Mouse (Mus musculus) erythroid progenitor cell, adult 5-6 weeks (primary cell): ENCODE measurements around the gene Rasgrp2. TPM values are rescaled to one million over a fixed set of nuclear protein-coding genes. Genes with fewer than 3 reads are reported as not detected.

Experiments
- ATAC-seq: replicated peaks from 2 replicates; pipeline ENCODE4 v1.8.0; 2016; ENCODE audit warnings: moderate number of reproducible peaks, mild to moderate bottlenecking, moderate TSS enrichment, inconsistent platforms; ENCODE audit not compliant: poor library complexity, low FRiP score, severe bottlenecking
- total RNA-seq, 2 experiments: library from RNA; stranded (forward) in 1 of 2; stranded (reverse) in 1 of 2; fragments of 150-400 nt in 1 of 2; fragments of 186-747, 209-891 nt in 1 of 2; gene quantifications; 2 replicates each; pipeline versions ENCODE4 v1.2.3 to v1.2.4; 2015 to 2017; ENCODE audit warnings: low replicate concordance in 2 of 2

Gene Rasgrp2
- total RNA-seq, 2 experiments from 2014 or later = 37.7 to 42.3 TPM

GRCm38 (mm10) chr19:6380411-6381166 lies 18.6 kb upstream of the Rasgrp2 start:
- no peak for ATAC-seq

- ATAC-seq = no peak
Measured at GRCm38 (mm10) chr19:6381238-6381637, 17.9 kb upstream of the Rasgrp2 start.

- no peak for ATAC-seq
Measured at GRCm38 (mm10) chr19:6382323-6382924, 16.7 kb upstream of the Rasgrp2 start.

- ATAC-seq = no peak
Measured at GRCm38 (mm10) chr19:6383470-6383869, 15.7 kb upstream of the Rasgrp2 start.

- ATAC-seq = no peak
Measured at GRCm38 (mm10) chr19:6384128-6384527, 15.0 kb upstream of the Rasgrp2 start, which contains the start of gene Pygm. Gene Pygm (plus strand): TSS chr19:6384399.

GRCm38 (mm10) chr19:6384954-6385353 lies 14.2 kb upstream of the Rasgrp2 start:
- no peak for ATAC-seq

GRCm38 (mm10) chr19:6385419-6385818 lies 13.7 kb upstream of the Rasgrp2 start:
- no peak for ATAC-seq

GRCm38 (mm10) chr19:6385821-6386220 lies 13.3 kb upstream of the Rasgrp2 start:
- no peak for ATAC-seq

- ATAC-seq = no peak
Measured at GRCm38 (mm10) chr19:6386234-6386633, 12.9 kb upstream of the Rasgrp2 start.

GRCm38 (mm10) chr19:6388006-6388405 lies 11.1 kb upstream of the Rasgrp2 start:
- ATAC-seq = no peak

- ATAC-seq = no peak
Measured at GRCm38 (mm10) chr19:6389803-6390202, 9.3 kb upstream of the Rasgrp2 start.

- no peak for ATAC-seq
Measured at GRCm38 (mm10) chr19:6390251-6390650, 8.9 kb upstream of the Rasgrp2 start.

GRCm38 (mm10) chr19:6392743-6393393 lies 6.3 kb upstream of the Rasgrp2 start:
- no peak for ATAC-seq

- no peak for ATAC-seq
Measured at GRCm38 (mm10) chr19:6393637-6394036, 5.5 kb upstream of the Rasgrp2 start.

- no peak for ATAC-seq
Measured at GRCm38 (mm10) chr19:6396237-6396636, 2.9 kb upstream of the Rasgrp2 start.

- ATAC-seq = no peak
Measured at GRCm38 (mm10) chr19:6397582-6398249, 1.4 kb upstream of the Rasgrp2 start.

GRCm38 (mm10) chr19:6398447-6399284 lies 474 bp upstream of the Rasgrp2 start:
- ATAC-seq = no peak

- no peak for ATAC-seq
Measured at GRCm38 (mm10) chr19:6400096-6401086, 1.3 kb downstream of the Rasgrp2 start.
